Mouse (Mus musculus) embryonic fibroblast, embryonic 13.5 days (primary cell): ENCODE results near the gene Masp1.

Experiments used
- CTCF ChIP-seq: IDR thresholded peaks from 2 replicates; pipeline ENCODE4 v1.5.1; 2011; ENCODE audit warnings: mild to moderate bottlenecking, control low read depth, low read length, moderate library complexity, borderline replicate concordance; ENCODE audit not compliant: insufficient read depth
- POLR2A ChIP-seq: IDR thresholded peaks from 2 replicates; pipeline ENCODE4 v1.6.1; 2011; ENCODE audit warnings: low read depth, mild to moderate bottlenecking, control low read depth, low read length, moderate library complexity

- TF ChIP-seq CTCF (no peak), POLR2A (no peak)
These were observed 63.3 kb downstream of the Masp1 start for GRCm38 (mm10) chr16:23457338-23457737.
